Mouse (Mus musculus) lung, postnatal 10 days (tissue): ENCODE results near the gene Snx1.

ENCODE experiments used
- DNase-seq: peaks from one replicate; pipeline ENCODE4 v3.0.0; 2021

Snx1 gene

GRCm38 (mm10) chr9:66040801-66041200 lies 85.6 kb downstream of the Snx1 start:
- DNase-seq = no peak

- DNase-seq = no peak
Observed at GRCm38 (mm10) chr9:66039290-66039689, 87.1 kb downstream of the Snx1 start.

- DNase-seq = no peak
Observed at GRCm38 (mm10) chr9:66038581-66038980, 87.8 kb downstream of the Snx1 start.
